In the genomic region with DNA sequence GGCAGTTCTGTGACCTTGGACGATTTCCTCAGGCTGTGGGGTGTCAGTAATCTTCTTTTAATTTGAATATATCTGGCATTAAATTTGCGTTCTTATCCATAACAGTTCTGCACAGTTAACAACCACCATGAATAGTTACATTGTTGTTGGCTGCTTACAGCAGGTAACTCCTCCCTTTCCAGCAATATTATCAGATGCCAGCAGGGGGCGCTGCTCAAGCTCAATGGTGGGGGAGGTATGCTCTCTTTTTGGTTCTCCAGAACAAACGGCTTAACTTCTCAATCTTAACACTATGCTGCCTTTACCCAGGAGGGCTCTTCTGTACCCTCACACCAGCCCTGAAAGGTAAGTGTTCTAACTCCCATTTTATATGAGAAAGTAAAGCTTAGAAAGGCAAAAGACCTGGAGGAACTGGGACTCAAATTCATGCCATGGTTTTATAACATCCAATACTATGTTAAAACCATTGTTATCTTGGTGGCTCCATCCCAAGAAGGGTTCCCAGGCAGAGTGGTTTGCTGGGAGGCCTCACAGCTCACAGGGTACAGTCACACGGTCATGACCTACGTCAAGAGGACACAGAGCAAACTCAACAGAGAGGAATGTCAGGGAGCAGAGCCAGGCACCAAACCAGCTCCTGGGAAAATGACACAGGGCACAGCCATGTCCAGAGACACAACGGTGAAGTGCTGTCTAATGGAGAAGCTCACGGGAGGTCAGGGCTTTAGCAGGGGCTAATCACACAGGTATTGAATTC, we compare ENCODE assay signal across 8 mouse cellular contexts. TPM values are rescaled to one million over a fixed set of nuclear protein-coding genes. Genes with fewer than 3 reads are reported as not detected.
DNase-seq lines count a peak whose midpoint lies in the region; ATAC-seq and TF ChIP-seq lines count a peak whose summit lies in the region.

No protein-coding gene starts in this region.

- no peak for TF ChIP-seq POLR2A in lung, adult 2 months (IDR thresholded peaks at IDR 0.05; ENCODE audit: borderline replicate concordance, extremely low read depth, low read depth, low read length)

- peak; percentile 64 for DNase-seq in 3T3-L1 (ENCODE audit: low read depth, low spot score)
- DNase-seq in T-cell, adult 2 months (ENCODE audit: low spot score): peak; percentile 18
- peak; percentile 80 for DNase-seq in embryonic facial prominence, embryonic 11.5 days (ENCODE audit: low spot score)
- DNase-seq in heart, embryonic 10.5 days (ENCODE audit: low spot score): no peak
- DNase-seq in kidney, postnatal 0 days (ENCODE audit: low spot score): peak; percentile 68
- peak; percentile 46 for DNase-seq in lung, adult 2 months
- DNase-seq in ovary, postnatal 36 days (ENCODE audit: low spot score): peak; percentile 60
- peak; percentile 67 for DNase-seq in thymus, postnatal 25 days

- peaks cover 6% of the 10 kb centered on the region; the same call in 1 of the 2 replicates for H3K4me1 ChIP-seq in embryonic facial prominence, embryonic 11.5 days (ENCODE audit: control insufficient read depth, insufficient read depth, low read length)
- peaks cover 89% of the 10 kb centered on the region for H3K4me1 ChIP-seq in heart, embryonic 10.5 days
- H3K4me1 ChIP-seq in kidney, postnatal 0 days (replicated peaks; ENCODE audit: insufficient read depth, low read length): peaks cover 13% of the 10 kb centered on the region
- H3K4me1 ChIP-seq in lung, adult 2 months (ENCODE audit: control insufficient read depth, insufficient read depth, low read length): no peaks in the 10 kb centered on the region

- peak; percentile 90 for TF ChIP-seq CTCF in kidney, postnatal 0 days (IDR thresholded peaks at IDR 0.05; ENCODE audit: low read depth)
- peak; percentile 66 for TF ChIP-seq CTCF in lung, adult 2 months (IDR thresholded peaks at IDR 0.05; ENCODE audit: insufficient read depth, low read length)

- H3K9me3 ChIP-seq in embryonic facial prominence, embryonic 11.5 days (replicated peaks; ENCODE audit: control insufficient read depth, low read length): no peaks in the 10 kb centered on the region
- no peaks in the 10 kb centered on the region for H3K9me3 ChIP-seq in heart, embryonic 10.5 days
- H3K9me3 ChIP-seq in kidney, postnatal 0 days (replicated peaks; ENCODE audit: low read length): no peaks in the 10 kb centered on the region

- H3K27me3 ChIP-seq in embryonic facial prominence, embryonic 11.5 days (ENCODE audit: control insufficient read depth, insufficient read depth, low read length): peaks cover 18% of the 10 kb centered on the region
- peaks cover 40% of the 10 kb centered on the region for H3K27me3 ChIP-seq in heart, embryonic 10.5 days (ENCODE audit: insufficient read depth, poor library complexity, severe bottlenecking)
- H3K27me3 ChIP-seq in kidney, postnatal 0 days (ENCODE audit: insufficient read depth, low read length): peaks cover 16% of the 10 kb centered on the region

- no peak overlapping the region for H3K9ac ChIP-seq in embryonic facial prominence, embryonic 11.5 days (replicated peaks; ENCODE audit: low read length)
- H3K9ac ChIP-seq in kidney, postnatal 0 days (ENCODE audit: low read depth, low read length): no peak overlapping the region

- H3K4me3 ChIP-seq in embryonic facial prominence, embryonic 11.5 days (ENCODE audit: low read depth, low read length): no peak overlapping the region
- peak overlapping the region; percentile 45 for H3K4me3 ChIP-seq in heart, embryonic 10.5 days
- no peak overlapping the region; the same call in 1 of the 2 replicates for H3K4me3 ChIP-seq in kidney, postnatal 0 days (replicated peaks; ENCODE audit: low read depth, low read length)
- no peak overlapping the region for H3K4me3 ChIP-seq in lung, adult 2 months (replicated peaks; ENCODE audit: extremely low read depth, low read depth, low read length)

- no peak overlapping the region for H3K4me2 ChIP-seq in embryonic facial prominence, embryonic 11.5 days (ENCODE audit: low read depth, low read length)
- peak overlapping the region; percentile 64 for H3K4me2 ChIP-seq in kidney, postnatal 0 days (ENCODE audit: low read length)

- no peak for ATAC-seq in embryonic facial prominence, embryonic 11.5 days (replicated peaks; ENCODE audit: insufficient number of reproducible peaks, low FRiP score, low TSS enrichment, low read depth)
- no peak for ATAC-seq in kidney, postnatal 0 days (replicated peaks; ENCODE audit: low FRiP score, low read depth)

- H3K36me3 ChIP-seq in embryonic facial prominence, embryonic 11.5 days (replicated peaks; ENCODE audit: control insufficient read depth, insufficient read depth, low read depth, low read length): no peaks in the 10 kb centered on the region
- peaks cover 2% of the 10 kb centered on the region; the same call in 1 of the 2 replicates for H3K36me3 ChIP-seq in heart, embryonic 10.5 days
- H3K36me3 ChIP-seq in kidney, postnatal 0 days (ENCODE audit: insufficient read depth, low read length): no peaks in the 10 kb centered on the region

- 41% methylated on average over 8 of the region's 8 CpGs for WGBS in embryonic facial prominence, embryonic 11.5 days
- 17% methylated on average over 8 of the region's 8 CpGs for WGBS in heart, embryonic 10.5 days
- WGBS in kidney, postnatal 0 days: 43% methylated on average over 8 of the region's 8 CpGs
- 35% methylated on average over 8 of the region's 8 CpGs for WGBS in lung, adult 2 months

- no peak overlapping the region for H3K27ac ChIP-seq in embryonic facial prominence, embryonic 11.5 days (replicated peaks; ENCODE audit: low read depth, low read length)
- peak overlapping the region; percentile 88 for H3K27ac ChIP-seq in heart, embryonic 10.5 days
- H3K27ac ChIP-seq in kidney, postnatal 0 days: no peak overlapping the region

RNA-seq across cellular contexts. Expression of gene Igfbpl1, which starts 6.5 kb away (rescaled TPM):
- polyA plus RNA-seq in embryonic facial prominence, embryonic 11.5 days (2014; fragmentation: Nextera tagmentation; extraction: Ambion mirVana): 10.0 and 13.4 TPM in 2 replicates
- polyA plus RNA-seq in heart, embryonic 10.5 days (2016; fragmentation: Nextera tagmentation; extraction: Ambion mirVana): 7.4 and 15.7 TPM in 2 replicates
- 0.04 TPM in 1 of 2 replicates, not detected in the other for polyA plus RNA-seq in kidney, postnatal 0 days (2015; fragmentation: Nextera tagmentation; extraction: Ambion mirVana)
- polyA plus RNA-seq in lung, adult 2 months (2012; rRNA removed): 0.18 and 0.28 TPM in 2 replicates

RNA-seq across cellular contexts. Expression of gene Aldh1b1, which starts 21.4 kb away (rescaled TPM):
- 2.0 and 2.3 TPM in 2 replicates for polyA plus RNA-seq in embryonic facial prominence, embryonic 11.5 days (2014; fragmentation: Nextera tagmentation; extraction: Ambion mirVana)
- polyA plus RNA-seq in heart, embryonic 10.5 days (2016; fragmentation: Nextera tagmentation; extraction: Ambion mirVana): 46.1 and 80.9 TPM in 2 replicates
- polyA plus RNA-seq in kidney, postnatal 0 days (2015; fragmentation: Nextera tagmentation; extraction: Ambion mirVana): 9.7 and 12.1 TPM in 2 replicates
- 3.1 and 3.9 TPM in 2 replicates for polyA plus RNA-seq in lung, adult 2 months (2012; rRNA removed)

RNA-seq across cellular contexts. Expression of gene Stra6l, which starts 28.2 kb away (rescaled TPM):
- 0.13 and 0.14 TPM in 2 replicates for polyA plus RNA-seq in embryonic facial prominence, embryonic 11.5 days (2014; fragmentation: Nextera tagmentation; extraction: Ambion mirVana)
- polyA plus RNA-seq in heart, embryonic 10.5 days (2016; fragmentation: Nextera tagmentation; extraction: Ambion mirVana): 0.21 and 0.55 TPM in 2 replicates
- 1.5 and 1.9 TPM in 2 replicates for polyA plus RNA-seq in kidney, postnatal 0 days (2015; fragmentation: Nextera tagmentation; extraction: Ambion mirVana)
- 0.66 and 1.2 TPM in 2 replicates for polyA plus RNA-seq in lung, adult 2 months (2012; rRNA removed)
